30 mouse cellular contexts compared by ENCODE assay signal in genomic region chr15:82825866-82826265, GRCm38 (mm10). TPM values are rescaled to one million over a fixed set of nuclear protein-coding genes. Genes with fewer than 3 reads are reported as not detected.
"Had no signal": no experiment of that assay in that cellular context is flagged by ENCODE, and none has a peak within 500 bp of the region (broad histone marks: within the 10 kb centered on the region; RNA-seq: fewer than 3 reads in every experiment).

No protein-coding gene starts in this region.

- H3K27ac ChIP-seq: heart, adult 2 months; hindbrain, embryonic 10.5 days; hindbrain, embryonic 12.5 days; hindbrain, embryonic 14.5 days; intestine, embryonic 15.5 days; layer of hippocampus, adult 2 months; left cerebral cortex, adult 2 months; limb, embryonic 10.5 days; limb, embryonic 12.5 days; liver, embryonic 13.5 days had no signal

- H3K4me3 ChIP-seq: heart, adult 2 months; hindbrain, embryonic 10.5 days; hindbrain, embryonic 12.5 days; intestine, embryonic 15.5 days; layer of hippocampus, adult 2 months; left cerebral cortex, adult 2 months; limb, embryonic 10.5 days; limb, embryonic 12.5 days; liver, embryonic 13.5 days had no signal

- H3K27me3 ChIP-seq: hindbrain, embryonic 12.5 days; intestine, embryonic 15.5 days; limb, embryonic 12.5 days; liver, embryonic 13.5 days had no signal

- H3K9ac ChIP-seq: hindbrain, embryonic 12.5 days; hindbrain, embryonic 14.5 days; intestine, embryonic 15.5 days; limb, embryonic 12.5 days; liver, embryonic 13.5 days had no signal

- H3K9me3 ChIP-seq: hindbrain, embryonic 10.5 days; hindbrain, embryonic 12.5 days; intestine, embryonic 15.5 days; limb, embryonic 10.5 days; limb, embryonic 12.5 days; liver, embryonic 13.5 days had no signal

- ATAC-seq: hindbrain, embryonic 16.5 days; inflammation-experienced regulatory T-cells, adult 6 months; intestine, embryonic 15.5 days; intestine, postnatal 0 days had no signal

- H3K4me2 ChIP-seq: heart, embryonic 11.5 days; hindbrain, embryonic 12.5 days; hindbrain, embryonic 14.5 days; intestine, embryonic 15.5 days; limb, embryonic 12.5 days; liver, embryonic 11.5 days; liver, embryonic 13.5 days had no signal

- H3K4me1 ChIP-seq: hindbrain, embryonic 10.5 days; hindbrain, embryonic 12.5 days; intestine, embryonic 15.5 days; limb, embryonic 10.5 days; limb, embryonic 12.5 days; liver, embryonic 13.5 days had no signal

- H3K36me3 ChIP-seq: hindbrain, embryonic 12.5 days; intestine, embryonic 15.5 days had no signal

- DNase-seq: gastrocnemius, postnatal 14 days; gastrocnemius, postnatal 36 days; heart, adult 2 months; heart, postnatal 10 days; heart, postnatal 4 days; kidney, adult 18-20 months; kidney, adult 8-10 months; kidney, postnatal 10 days; kidney, postnatal 25 days; kidney, postnatal 4 days; liver; liver, embryonic 13.5 days had no signal

RNA-seq across cellular contexts. Expression of gene Cyp2d26, which starts 31.8 kb away (rescaled TPM):
- total RNA-seq: gastrocnemius, postnatal 14 days; gastrocnemius, postnatal 36 days; granulocyte monocyte progenitor cell, adult 5-6 weeks; heart, adult 2 months; heart, postnatal 10 days; heart, postnatal 25 days; heart, postnatal 4 days; layer of hippocampus, adult 2 months; layer of hippocampus, postnatal 25 days; left cerebral cortex, adult 2 months; left cerebral cortex, postnatal 14 days had no signal
- polyA plus RNA-seq: heart, adult 2 months; heart, embryonic 11.5 days; heart, embryonic 14.5 days; hindbrain, embryonic 10.5 days; hindbrain, embryonic 12.5 days; hindbrain, embryonic 14.5 days; hindbrain, embryonic 16.5 days; limb, embryonic 10.5 days; limb, embryonic 12.5 days had no signal
